Mouse (Mus musculus) forebrain, postnatal 0 days (tissue): ENCODE measurements around the gene Wdpcp. TPM values are rescaled to one million over a fixed set of nuclear protein-coding genes. Genes with fewer than 3 reads are reported as not detected.
A peak's percentile ranks its signal among the peaks of the same experiment; 100 is the strongest.

Source experiments
- ATAC-seq: fragments of 200-750 bp; cut with Nextera tagmentation; 2 replicates; pipeline ENCODE4 v1.8.0; 2017; ENCODE audit warnings: mild to moderate bottlenecking, moderate library complexity
- DNase-seq: peaks from one replicate; pipeline ENCODE4 v3.0.0-alpha.2; 2015
- H3K27ac ChIP-seq: fragments of 300-500 bp; sonication (generic); 2 replicates; pipeline ENCODE4 v1.5.1; 2014; ENCODE audit warnings: low read depth, mild to moderate bottlenecking, antibody characterized with exemption, low read length, moderate library complexity, mixed read lengths
- H3K27me3 ChIP-seq: fragments of 300-500 bp; sonication (generic); 2 replicates; pipeline ENCODE4 v1.6.1; 2014; ENCODE audit warnings: mild to moderate bottlenecking, low read length, mixed read lengths; ENCODE audit not compliant: insufficient read depth
- H3K36me3 ChIP-seq: fragments of 300-500 bp; sonication (generic); 2 replicates; pipeline ENCODE4 v1.6.1; 2014; ENCODE audit warnings: mild to moderate bottlenecking, moderate library complexity; ENCODE audit not compliant: insufficient read depth
- H3K4me1 ChIP-seq: fragments of 300-500 bp; sonication (generic); 2 replicates; pipeline ENCODE4 v1.6.1; 2014; ENCODE audit warnings: antibody characterized with exemption; ENCODE audit not compliant: insufficient read depth
- H3K4me2 ChIP-seq: fragments of 300-500 bp; sonication (generic); 2 replicates; pipeline ENCODE4 v1.6.1; 2014; ENCODE audit warnings: low read depth, mild to moderate bottlenecking, moderate library complexity
- H3K4me3 ChIP-seq: fragments of 300-500 bp; sonication (generic); 2 replicates; pipeline ENCODE4 v1.5.1; 2014; ENCODE audit warnings: low read depth, low read length, mixed read lengths
- H3K9ac ChIP-seq: fragments of 300-500 bp; sonication (generic); 2 replicates; pipeline ENCODE4 v1.6.1; 2014; ENCODE audit warnings: mild to moderate bottlenecking
- H3K9me3 ChIP-seq: fragments of 300-500 bp; sonication (generic); 2 replicates; pipeline ENCODE4 v1.6.1; 2016; ENCODE audit warnings: low read length
- CTCF ChIP-seq: sonication (generic); IDR thresholded peaks from 2 replicates; pipeline ENCODE4 v1.5.1; 2016; ENCODE audit warnings: antibody characterized with exemption, control low read depth, low read depth
- WGBS: fragments of 180-500 bp; shearing (Covaris S2); extraction: QIAGEN DNeasy Blood & Tissue Kit; methylation state at CpG from one replicate; pipeline ENCODE4 v1.1.7; 2014; 5-methylcytosine and 5-hydroxymethylcytosine counted together
- polyA plus RNA-seq: library from polyadenylated mRNA; unstranded; fragments of >200 nt; fragmentation: Nextera tagmentation; extraction: Ambion mirVana; gene quantifications from 2 replicates; pipeline ENCODE4 v1.2.1, GENCODE M21; 2015
- total RNA-seq: library from RNA; depleted of rRNA; stranded (reverse); fragments of >200 nt; gene quantifications from 2 replicates; pipeline ENCODE4 v1.2.3, GENCODE M21; 2014

Wdpcp gene
- total and polyA plus RNA-seq, 2 experiments from 2014 or later = 12.0 to 17.9 TPM

DNA sequence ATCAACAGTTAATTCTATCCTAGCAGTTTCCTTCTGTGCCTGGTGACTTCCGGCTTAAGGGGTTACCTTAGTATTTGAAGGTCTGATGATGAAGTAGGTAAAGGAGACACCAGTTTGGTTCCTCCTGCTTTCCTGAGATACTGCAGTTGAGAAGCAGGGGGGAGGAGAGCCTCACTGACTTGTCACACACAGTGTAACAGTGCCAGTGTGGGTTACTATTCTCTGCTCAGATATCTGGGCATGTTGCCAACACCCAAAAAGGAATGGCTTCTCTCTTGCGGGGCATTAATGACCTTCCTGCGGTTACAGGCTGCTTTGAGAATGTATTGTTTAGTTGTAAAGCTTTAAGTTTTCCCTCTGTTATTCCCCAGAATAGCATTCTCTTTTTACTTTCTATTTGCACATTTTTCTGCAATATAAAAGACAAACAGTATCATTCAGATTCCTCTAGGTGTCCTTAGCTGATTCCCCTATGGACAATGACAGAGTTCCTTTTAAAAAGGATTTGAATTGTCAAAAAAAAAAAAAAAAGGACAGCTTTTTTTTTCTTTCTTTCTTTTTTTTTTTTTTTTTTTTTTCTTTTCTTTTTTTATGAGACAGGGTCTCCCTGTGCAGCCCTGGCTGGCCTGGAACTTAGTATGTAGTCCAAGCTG is 2.5 kb upstream of the Wdpcp start:
- no peak overlapping the region for H3K4me3 ChIP-seq
- no peak for TF ChIP-seq CTCF
- H3K36me3 ChIP-seq = peaks cover 16% of the 10 kb centered on the region
- peak overlapping the region; percentile 8; the same call in 1 of the 2 replicates for H3K4me2 ChIP-seq
- DNase-seq (peak; percentile 41), ATAC-seq (no peak)
- no peak overlapping the region for H3K9ac ChIP-seq
- H3K27me3 ChIP-seq = no peaks in the 10 kb centered on the region
- H3K4me1 ChIP-seq = peaks cover 20% of the 10 kb centered on the region
- H3K9me3 ChIP-seq = no peaks in the 10 kb centered on the region
- H3K27ac ChIP-seq = no peak overlapping the region
- 22% methylated on average over 3 of the region's 3 CpGs for WGBS

DNA sequence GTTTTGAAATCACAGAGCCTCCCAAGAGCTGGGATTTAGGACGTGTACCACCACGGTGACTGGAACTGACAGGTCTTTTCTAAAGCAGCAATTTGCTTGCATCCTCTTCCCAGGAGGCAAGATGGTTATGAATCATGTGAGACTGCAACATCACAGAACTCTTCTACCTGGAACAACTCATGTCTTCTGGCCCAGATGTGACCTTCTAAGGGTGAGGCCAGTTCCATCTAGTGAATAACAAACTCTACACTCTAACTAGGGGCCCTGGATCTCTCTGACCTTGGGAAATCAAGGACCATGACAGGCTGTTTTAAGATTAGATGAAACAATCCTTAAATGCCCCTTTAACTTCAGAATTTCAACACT is 1.9 kb upstream of the Wdpcp start:
- Histone ChIP-seq H3K4me2 (no peak overlapping the region), H3K4me3 (no peak overlapping the region), H3K9ac (no peak overlapping the region), H3K4me1 (peaks cover 20% of the 10 kb centered on the region), H3K36me3 (peaks cover 12% of the 10 kb centered on the region), H3K9me3 (no peaks in the 10 kb centered on the region), H3K27me3 (no peaks in the 10 kb centered on the region), H3K27ac (no peak overlapping the region)
- ATAC-seq (no peak), DNase-seq (no peak)
- 21% methylated on average over 2 of the region's 2 CpGs for WGBS
- no peak for TF ChIP-seq CTCF

DNA sequence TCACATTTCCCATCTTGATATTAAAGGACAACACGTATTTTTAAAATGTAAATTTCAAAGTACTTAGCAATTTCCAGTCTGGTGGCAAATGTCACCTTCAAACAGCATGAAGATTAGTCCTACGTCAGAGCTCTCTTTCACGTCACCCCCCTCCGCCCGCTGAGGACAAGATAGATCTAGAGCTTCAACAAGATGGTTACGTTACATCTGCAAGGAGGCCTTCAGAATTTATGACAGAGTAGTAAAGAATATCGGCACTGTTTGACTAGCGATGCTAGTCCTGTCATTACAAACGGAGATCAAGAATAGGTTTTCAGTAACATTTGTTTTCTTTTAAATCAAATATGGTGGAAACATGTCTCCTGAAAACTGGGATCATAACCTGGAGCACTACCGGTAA is 1.1 kb upstream of the Wdpcp start:
- no peaks in the 10 kb centered on the region for H3K27me3 ChIP-seq
- peak overlapping the region; percentile 72 for H3K4me3 ChIP-seq
- H3K4me2 ChIP-seq = peak overlapping the region; percentile 52
- peaks cover 20% of the 10 kb centered on the region for H3K4me1 ChIP-seq
- ATAC-seq (no peak), DNase-seq (peak; percentile 47)
- 10% methylated on average over 10 of the region's 10 CpGs for WGBS
- no peak for TF ChIP-seq CTCF
- peak overlapping the region; percentile 87 for H3K27ac ChIP-seq
- H3K36me3 ChIP-seq = peaks cover 6% of the 10 kb centered on the region
- no peaks in the 10 kb centered on the region for H3K9me3 ChIP-seq
- H3K9ac ChIP-seq = peak overlapping the region; percentile 80

DNA sequence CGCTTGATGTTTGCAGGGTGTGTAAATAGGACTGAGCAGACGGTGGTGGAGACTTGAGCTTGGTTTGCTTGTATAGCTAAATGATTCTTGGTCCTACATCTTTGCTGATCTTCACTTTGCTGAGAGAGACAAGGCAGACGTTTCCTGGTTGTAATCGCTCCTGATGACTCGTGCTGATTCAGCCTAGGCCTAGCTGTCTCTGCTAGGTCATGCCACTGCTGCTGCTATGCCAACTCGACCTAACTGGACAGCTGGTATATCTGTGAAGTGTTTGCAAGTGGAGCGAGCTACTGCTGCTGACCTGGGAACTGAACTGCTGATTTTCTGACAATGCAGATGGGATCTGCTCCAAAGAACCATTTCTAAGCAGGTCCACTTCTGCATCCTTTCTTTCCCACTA is 9.4 kb downstream of the Wdpcp start:
- no peak overlapping the region for H3K27ac ChIP-seq
- WGBS = 79% methylated on average over 7 of the region's 7 CpGs
- no peak overlapping the region for H3K4me2 ChIP-seq
- H3K27me3 ChIP-seq = no peaks in the 10 kb centered on the region
- no peak for TF ChIP-seq CTCF
- H3K9ac ChIP-seq = no peak overlapping the region
- ATAC-seq (no peak), DNase-seq (no peak)
- no peak overlapping the region for H3K4me3 ChIP-seq
- H3K9me3 ChIP-seq = no peaks in the 10 kb centered on the region
- H3K4me1 ChIP-seq = no peaks in the 10 kb centered on the region
- H3K36me3 ChIP-seq = no peaks in the 10 kb centered on the region

DNA sequence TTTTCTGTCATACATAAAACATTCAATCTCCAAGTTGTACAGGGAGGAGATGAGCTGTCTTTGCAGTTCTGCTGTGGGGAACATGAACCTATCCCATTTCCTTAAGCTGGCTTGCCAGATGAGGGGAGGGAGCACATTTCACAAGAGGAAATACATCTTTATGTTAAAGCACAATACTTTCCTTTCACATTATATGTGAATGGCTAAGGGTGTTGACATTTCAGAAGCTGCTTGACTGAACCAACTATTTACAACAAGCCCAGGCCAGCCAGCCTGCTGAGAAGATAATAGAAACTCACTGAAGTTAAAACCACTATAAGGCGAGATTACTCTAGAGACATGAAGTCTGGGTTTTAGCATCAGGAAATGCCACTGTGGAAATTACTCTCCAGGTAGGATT is 11.3 kb downstream of the Wdpcp start:
- H3K9me3 ChIP-seq = no peaks in the 10 kb centered on the region
- TF ChIP-seq CTCF = no peak
- ATAC-seq (no peak), DNase-seq (no peak)
- 30% methylated on average over 1 of the region's 1 CpGs for WGBS
- H3K4me3 ChIP-seq = no peak overlapping the region
- no peaks in the 10 kb centered on the region for H3K27me3 ChIP-seq
- no peak overlapping the region for H3K9ac ChIP-seq
- H3K4me1 ChIP-seq = no peaks in the 10 kb centered on the region
- H3K27ac ChIP-seq = no peak overlapping the region
- H3K4me2 ChIP-seq = no peak overlapping the region
- no peaks in the 10 kb centered on the region for H3K36me3 ChIP-seq

DNA sequence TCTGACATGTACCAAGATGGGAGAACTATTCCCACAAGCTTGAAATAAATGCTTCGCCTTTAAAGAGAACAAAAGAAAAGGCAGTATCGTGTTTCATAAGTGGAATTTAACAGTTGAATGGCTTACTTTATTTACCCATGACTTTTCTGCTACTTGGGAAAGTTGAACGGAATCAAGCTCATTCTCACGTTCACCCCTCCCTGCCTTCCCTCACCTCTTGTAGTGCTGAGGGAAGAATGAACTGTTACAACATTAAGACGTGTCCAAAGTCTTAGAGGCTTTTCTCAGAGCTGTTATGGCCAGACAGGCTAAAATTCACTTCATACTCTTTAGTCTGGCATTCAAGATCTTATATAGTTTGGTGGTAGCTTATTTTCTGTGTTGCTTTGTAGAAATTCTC is 30.5 kb downstream of the Wdpcp start:
- Histone ChIP-seq H3K4me1 (no peaks in the 10 kb centered on the region), H3K4me3 (no peak overlapping the region), H3K9ac (no peak overlapping the region), H3K27me3 (no peaks in the 10 kb centered on the region), H3K4me2 (no peak overlapping the region), H3K9me3 (no peaks in the 10 kb centered on the region), H3K36me3 (no peaks in the 10 kb centered on the region), H3K27ac (no peak overlapping the region)
- ATAC-seq (no peak), DNase-seq (no peak)
- no peak for TF ChIP-seq CTCF
- 57% methylated on average over 5 of the region's 5 CpGs for WGBS

DNA sequence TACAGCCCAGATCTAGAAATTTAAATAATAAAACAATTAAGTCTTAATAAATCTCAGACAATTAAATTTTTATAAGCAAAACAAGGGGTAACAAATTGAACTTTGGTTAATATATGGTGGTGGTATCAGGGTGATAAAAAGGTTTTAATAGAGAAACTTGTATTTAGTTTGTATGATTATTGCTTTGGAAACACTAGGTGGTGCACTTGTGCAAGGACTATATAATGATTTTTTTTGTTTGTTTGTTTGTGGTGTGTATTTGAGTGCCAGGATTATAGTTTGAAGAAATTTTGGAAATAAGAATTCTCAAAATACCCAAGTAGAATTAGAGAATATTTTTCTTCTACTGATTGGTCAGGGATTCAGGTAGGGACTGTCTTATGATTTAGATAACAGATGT is 43.9 kb downstream of the Wdpcp start:
- no peak overlapping the region for H3K4me2 ChIP-seq
- TF ChIP-seq CTCF = 0 out of 2 replicates have a peak, but pooled peaks have one; percentile 38
- H3K27me3 ChIP-seq = no peaks in the 10 kb centered on the region
- no peaks in the 10 kb centered on the region for H3K36me3 ChIP-seq
- no peak overlapping the region for H3K9ac ChIP-seq
- no peak for ATAC-seq
- H3K9me3 ChIP-seq = no peaks in the 10 kb centered on the region
- H3K27ac ChIP-seq = no peak overlapping the region
- H3K4me1 ChIP-seq = no peaks in the 10 kb centered on the region
- peak; percentile 5 for DNase-seq
- no peak overlapping the region for H3K4me3 ChIP-seq
